Mouse (Mus musculus) hematopoietic stem cell, adult 5-6 weeks (primary cell): ENCODE data around the gene Stil. TPM values are rescaled to one million over a fixed set of nuclear protein-coding genes. Genes with fewer than 3 reads are reported as not detected.

Experiments
- total RNA-seq: library from RNA; stranded (forward); fragments of 172-1452, 232-1000 nt; gene quantifications from 2 replicates; pipeline ENCODE4 v1.2.3, GENCODE M21; 2017

Gene Stil
- total RNA-seq, 1 experiment from 2014 or later: 12.1 TPM

Other genes starting within 250 kb of the Stil start
- gene Gm12830, start 178.4 kb upstream of the Stil start, total RNA-seq: not detected in 2 replicates
- gene Foxd2, start 91.3 kb upstream of the Stil start, total RNA-seq: 2.8 and 2.9 TPM in 2 replicates
- gene Foxe3, start 74.1 kb upstream of the Stil start, total RNA-seq: not detected in 2 replicates
- gene Cmpk1, start 12.9 kb upstream of the Stil start, total RNA-seq: 176 and 184 TPM in 2 replicates
- gene Tal1, start 56.3 kb downstream of the Stil start, total RNA-seq: 33.4 and 38.4 TPM in 2 replicates
- gene Pdzk1ip1, start 88.5 kb downstream of the Stil start, total RNA-seq: 26.4 and 37.5 TPM in 2 replicates
- gene Cyp4x1, start 134.1 kb downstream of the Stil start, total RNA-seq: not detected in 2 replicates
- not detected in 2 replicates for gene Cyp4a29, start 241.9 kb downstream of the Stil start, total RNA-seq